Comparison of ENCODE assay signal across 9 mouse cellular contexts in genomic region chr11:67975252-67975651, GRCm38 (mm10). TPM values are rescaled to one million over a fixed set of nuclear protein-coding genes. Genes with fewer than 3 reads are reported as not detected.
DNase-seq lines count a peak whose midpoint lies in the region; ATAC-seq lines count a peak whose summit lies in the region.
"Had no signal": no experiment of that assay in that cellular context is flagged by ENCODE, and none has a peak within 500 bp of the region (broad histone marks: within the 10 kb centered on the region; RNA-seq: fewer than 3 reads in every experiment).

No protein-coding gene starts in this region.

- 0 out of 2 replicates have a peak, but pooled peaks cover 4% of the 10 kb centered on the region for H3K36me3 ChIP-seq in hindbrain, embryonic 11.5 days (ENCODE audit: control insufficient read depth, insufficient read depth, low read length)
- peaks cover 25% of the 10 kb centered on the region for H3K36me3 ChIP-seq in hindbrain, embryonic 12.5 days
- peaks cover 21% of the 10 kb centered on the region; the same call in 1 of the 2 replicates for H3K36me3 ChIP-seq in forebrain, embryonic 13.5 days (ENCODE audit: poor library complexity, severe bottlenecking)

- H3K4me1 ChIP-seq in hindbrain, embryonic 11.5 days (replicated peaks; ENCODE audit: control insufficient read depth, insufficient read depth, low read length): no peaks in the 10 kb centered on the region
- no peaks in the 10 kb centered on the region for H3K4me1 ChIP-seq in hindbrain, embryonic 12.5 days
- H3K4me1 ChIP-seq in forebrain, embryonic 13.5 days: no peaks in the 10 kb centered on the region
- H3K4me1 ChIP-seq: limb, embryonic 12.5 days had no signal

- H3K9me3 ChIP-seq in hindbrain, embryonic 11.5 days (ENCODE audit: control insufficient read depth, low read length): no peaks in the 10 kb centered on the region
- no peaks in the 10 kb centered on the region for H3K9me3 ChIP-seq in hindbrain, embryonic 12.5 days (replicated peaks)
- H3K9me3 ChIP-seq in forebrain, embryonic 13.5 days (replicated peaks): no peaks in the 10 kb centered on the region
- H3K9me3 ChIP-seq: limb, embryonic 12.5 days had no signal

- H3K4me2 ChIP-seq in hindbrain, embryonic 11.5 days (replicated peaks; ENCODE audit: low read depth, low read length): no peak overlapping the region
- H3K4me2 ChIP-seq in hindbrain, embryonic 12.5 days (replicated peaks): no peak overlapping the region
- no peak overlapping the region for H3K4me2 ChIP-seq in forebrain, embryonic 13.5 days
- H3K4me2 ChIP-seq: limb, embryonic 12.5 days had no signal

- no peak overlapping the region for H3K4me3 ChIP-seq in hindbrain, embryonic 11.5 days (ENCODE audit: low read depth, low read length)
- no peak overlapping the region for H3K4me3 ChIP-seq in hindbrain, embryonic 12.5 days
- no peak overlapping the region for H3K4me3 ChIP-seq in forebrain, embryonic 13.5 days
- H3K4me3 ChIP-seq: limb, embryonic 12.5 days had no signal

- no peaks in the 10 kb centered on the region for H3K27me3 ChIP-seq in hindbrain, embryonic 11.5 days (ENCODE audit: control insufficient read depth, insufficient read depth, low read length)
- H3K27me3 ChIP-seq in hindbrain, embryonic 12.5 days: no peaks in the 10 kb centered on the region
- no peaks in the 10 kb centered on the region for H3K27me3 ChIP-seq in forebrain, embryonic 13.5 days
- H3K27me3 ChIP-seq: limb, embryonic 12.5 days had no signal

- no peak overlapping the region for H3K9ac ChIP-seq in hindbrain, embryonic 11.5 days (ENCODE audit: low read depth, low read length)
- no peak overlapping the region for H3K9ac ChIP-seq in hindbrain, embryonic 12.5 days
- H3K9ac ChIP-seq in forebrain, embryonic 13.5 days: no peak overlapping the region
- H3K9ac ChIP-seq: limb, embryonic 12.5 days had no signal

- peak; percentile 71 for DNase-seq in hindbrain, embryonic 11.5 days (ENCODE audit: low spot score)
- DNase-seq in right cerebral cortex, adult 2 months (ENCODE audit: low spot score in 2 of 2): peak; percentile 24 to 37
- no peak for DNase-seq in right cerebral cortex, adult 18-20 months
- peak; percentile 79 for DNase-seq in embryo, embryonic 10.5 days (ENCODE audit: low spot score)
- peak; percentile 55 for DNase-seq in thymus, postnatal 14 days
- no peak for DNase-seq in c-Kit-positive CD71-positive TER-119-positive erythroid progenitor cells, embryonic 14.5 days (ENCODE audit: low spot score)

- ATAC-seq in hindbrain, embryonic 11.5 days (ENCODE audit: low FRiP score): no peak
- ATAC-seq in hindbrain, embryonic 12.5 days (ENCODE audit: low FRiP score): no peak
- no peak for ATAC-seq in forebrain, embryonic 13.5 days

- H3K27ac ChIP-seq in hindbrain, embryonic 11.5 days (ENCODE audit: low read depth, low read length): no peak overlapping the region
- H3K27ac ChIP-seq in hindbrain, embryonic 12.5 days: no peak overlapping the region
- H3K27ac ChIP-seq in forebrain, embryonic 13.5 days: no peak overlapping the region
- H3K27ac ChIP-seq: limb, embryonic 12.5 days had no signal

- 24% methylated on average over 2 of the region's 2 CpGs for WGBS in hindbrain, embryonic 11.5 days
- 12% methylated on average over 2 of the region's 2 CpGs for WGBS in hindbrain, embryonic 12.5 days
- WGBS in forebrain, embryonic 13.5 days: 3% methylated on average over 2 of the region's 2 CpGs

RNA-seq across cellular contexts. Expression of gene Stx8, which starts 9.3 kb away (rescaled TPM):
- polyA plus RNA-seq in hindbrain, embryonic 11.5 days (2014; fragmentation: Nextera tagmentation; extraction: Ambion mirVana): 63.0 and 65.6 TPM in 2 replicates
- 64.0 and 74.4 TPM in 2 replicates for polyA plus RNA-seq in hindbrain, embryonic 12.5 days (2016; fragmentation: Nextera tagmentation; extraction: Ambion mirVana)
- 63.0 and 66.0 TPM in 2 replicates for polyA plus RNA-seq in forebrain, embryonic 13.5 days (2015; fragmentation: Nextera tagmentation; extraction: Ambion mirVana)

RNA-seq across cellular contexts. Expression of gene Cfap52, which starts 9.8 kb away (rescaled TPM):
- 5.1 and 5.7 TPM in 2 replicates for polyA plus RNA-seq in hindbrain, embryonic 11.5 days (2014; fragmentation: Nextera tagmentation; extraction: Ambion mirVana)
- 4.5 and 7.0 TPM in 2 replicates for polyA plus RNA-seq in hindbrain, embryonic 12.5 days (2016; fragmentation: Nextera tagmentation; extraction: Ambion mirVana)
- polyA plus RNA-seq in forebrain, embryonic 13.5 days (2015; fragmentation: Nextera tagmentation; extraction: Ambion mirVana): 2.7 and 3.4 TPM in 2 replicates

RNA-seq across cellular contexts. Expression of gene Usp43, which starts 53.3 kb away (rescaled TPM):
- 0.98 and 0.99 TPM in 2 replicates for polyA plus RNA-seq in hindbrain, embryonic 11.5 days (2014; fragmentation: Nextera tagmentation; extraction: Ambion mirVana)
- polyA plus RNA-seq in hindbrain, embryonic 12.5 days (2016; fragmentation: Nextera tagmentation; extraction: Ambion mirVana): 0.80 and 0.86 TPM in 2 replicates
- 0.37 and 0.39 TPM in 2 replicates for polyA plus RNA-seq in forebrain, embryonic 13.5 days (2015; fragmentation: Nextera tagmentation; extraction: Ambion mirVana)

Comparison
In these comparisons a context has a peak if more than half of its experiments do, and no peak if none do; other contexts are left out.
1. DNase-seq: peak in hindbrain, embryonic 11.5 days (single experiment), right cerebral cortex, adult 2 months (2 of 2), embryo, embryonic 10.5 days (single experiment) and thymus, postnatal 14 days (single experiment); none in right cerebral cortex, adult 18-20 months (single experiment) and c-Kit-positive CD71-positive TER-119-positive erythroid progenitor cells, embryonic 14.5 days (single experiment).